Mouse (Mus musculus): ENCODE data around the gene Pcsk6. TPM values are rescaled to one million over a fixed set of nuclear protein-coding genes. Genes with fewer than 3 reads are reported as not detected.

Gene Pcsk6
- polyA plus RNA-seq, 1 experiment from 2014 or later, result 1.0 TPM

- Histone ChIP-seq H3K4me3 (peak within 1 kb of the TSS; percentile 84), H3K36me3 (replicated peaks) (peaks cover 16% of the 10 kb centered on the region), H3K27ac (replicated peaks) (no peak within 1 kb of the TSS; the same call in 1 of the 2 replicates), H3K27me3 (replicated peaks; ENCODE audit: low read depth, poor library complexity, severe bottlenecking) (0 out of 2 replicates have a peak, but pooled peaks cover 5% of the 10 kb centered on the region), H3K9me3 (no peaks in the 10 kb centered on the region), H3K4me1 (peaks cover 15% of the 10 kb centered on the region)
- 82% methylated on average over 1 of the region's 1 CpGs for WGBS
- DNase-seq (ENCODE audit: low spot score), result no peak
Observed at GRCm38 (mm10) chr7:66058703-66059102, 197.2 kb downstream of the Pcsk6 start, which contains the start of gene Snrpa1. Gene Snrpa1, plus strand, starts transcription at chr7:66059003.

GRCm38 (mm10) chr7:66060066-66060956 lies 198.8 kb downstream of the Pcsk6 start:
- Histone ChIP-seq H3K4me1 (peaks cover 15% of the 10 kb centered on the region), H3K27me3 (replicated peaks; ENCODE audit: low read depth, poor library complexity, severe bottlenecking) (0 out of 2 replicates have a peak, but pooled peaks cover 5% of the 10 kb centered on the region), H3K9me3 (no peaks in the 10 kb centered on the region), H3K4me3 (peak overlapping the region; percentile 84), H3K36me3 (replicated peaks) (peaks cover 30% of the 10 kb centered on the region), H3K27ac (replicated peaks) (peak overlapping the region; percentile 88)
- under 1% methylated on average over 64 of the region's 64 CpGs for WGBS
- DNase-seq (ENCODE audit: low spot score), result peak; percentile 93

- peak overlapping the region; percentile 88 for H3K27ac ChIP-seq (replicated peaks)
- peak overlapping the region; percentile 84 for H3K4me3 ChIP-seq
- H3K27me3 ChIP-seq (replicated peaks; ENCODE audit: low read depth, poor library complexity, severe bottlenecking), result 0 out of 2 replicates have a peak, but pooled peaks cover 5% of the 10 kb centered on the region
- DNase-seq (ENCODE audit: low spot score), result no peak
- peaks cover 38% of the 10 kb centered on the region for H3K36me3 ChIP-seq (replicated peaks)
- H3K9me3 ChIP-seq, result no peaks in the 10 kb centered on the region
- WGBS, result 1% methylated on average over 14 of the region's 14 CpGs
- peaks cover 15% of the 10 kb centered on the region for H3K4me1 ChIP-seq
Observed at GRCm38 (mm10) chr7:66061057-66061456, 199.5 kb downstream of the Pcsk6 start.

DNA sequence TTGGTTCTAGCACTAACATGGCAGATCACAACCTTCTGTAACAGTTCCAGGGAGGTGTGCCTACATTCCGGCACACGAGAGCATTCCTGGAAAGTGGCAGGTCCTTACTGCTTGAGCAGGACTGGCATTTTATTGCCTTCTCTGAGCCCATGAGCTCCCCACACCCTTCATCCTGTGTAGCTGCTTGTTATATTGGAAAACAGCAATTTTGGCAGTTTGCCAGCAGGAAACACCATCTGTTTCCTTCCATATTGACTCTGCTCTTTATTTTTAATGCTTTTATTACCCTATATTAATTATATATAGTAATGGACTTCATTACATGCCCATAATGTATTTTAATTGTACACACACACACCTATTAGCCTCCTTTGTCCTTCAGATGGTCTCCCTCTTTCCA lies 214.9 kb downstream of the Pcsk6 start:
- H3K36me3 ChIP-seq (replicated peaks), result peaks cover 65% of the 10 kb centered on the region
- WGBS, result 97% methylated on average over 2 of the region's 2 CpGs
- H3K9me3 ChIP-seq, result no peaks in the 10 kb centered on the region
- H3K27me3 ChIP-seq (replicated peaks; ENCODE audit: low read depth, poor library complexity, severe bottlenecking), result no peaks in the 10 kb centered on the region
- no peak for DNase-seq (ENCODE audit: low spot score)
- H3K27ac ChIP-seq (replicated peaks), result no peak overlapping the region
- peaks cover 17% of the 10 kb centered on the region for H3K4me1 ChIP-seq
- no peak overlapping the region for H3K4me3 ChIP-seq

GRCm38 (mm10) chr7:66079364-66080230 lies 218.1 kb downstream of the Pcsk6 start, which contains the start of gene Selenos:
Gene Selenos, plus strand, starts transcription at chr7:66079649.
- WGBS, result under 1% methylated on average over 65 of the region's 65 CpGs
- H3K4me1 ChIP-seq, result peaks cover 18% of the 10 kb centered on the region
- peak within 1 kb of the TSS; percentile 92 for H3K4me3 ChIP-seq
- DNase-seq (ENCODE audit: low spot score), result peak; percentile 97
- no peaks in the 10 kb centered on the region for H3K9me3 ChIP-seq
- peaks cover 65% of the 10 kb centered on the region for H3K36me3 ChIP-seq (replicated peaks)
- H3K27ac ChIP-seq (replicated peaks), result peak within 1 kb of the TSS; percentile 91
- H3K27me3 ChIP-seq (replicated peaks; ENCODE audit: low read depth, poor library complexity, severe bottlenecking), result no peaks in the 10 kb centered on the region

DNA sequence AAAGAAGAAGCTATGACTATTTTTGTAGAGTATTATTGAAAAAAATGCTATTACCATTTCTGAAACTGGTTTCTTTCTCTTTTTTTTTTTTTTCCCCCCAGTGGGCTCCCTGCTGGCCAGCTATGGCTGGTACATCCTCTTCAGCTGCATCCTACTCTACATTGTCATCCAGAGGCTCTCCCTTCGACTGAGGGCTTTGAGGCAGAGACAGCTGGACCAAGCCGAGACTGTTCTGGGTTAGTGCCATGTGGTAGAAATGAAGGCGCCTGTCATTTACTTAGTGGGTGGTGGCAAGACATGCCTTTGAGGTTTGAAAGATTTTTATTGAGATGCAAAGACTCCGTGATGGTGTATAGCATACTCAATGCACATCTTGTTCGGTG lies 218.7 kb downstream of the Pcsk6 start:
- H3K36me3 ChIP-seq (replicated peaks), result peaks cover 65% of the 10 kb centered on the region
- H3K27ac ChIP-seq (replicated peaks), result peak overlapping the region; percentile 91

GRCm38 (mm10) chr7:66083757-66084156 lies 222.2 kb downstream of the Pcsk6 start:
- Histone ChIP-seq H3K4me1 (peaks cover 17% of the 10 kb centered on the region), H3K27ac (replicated peaks) (no peak overlapping the region), H3K9me3 (no peaks in the 10 kb centered on the region), H3K27me3 (replicated peaks; ENCODE audit: low read depth, poor library complexity, severe bottlenecking) (no peaks in the 10 kb centered on the region), H3K4me3 (no peak overlapping the region), H3K36me3 (replicated peaks) (peaks cover 76% of the 10 kb centered on the region)
- 93% methylated on average over 6 of the region's 6 CpGs for WGBS
- no peak for DNase-seq (ENCODE audit: low spot score)

More for the DNA sequence above, 218.7 kb downstream of the Pcsk6 start:
- Histone ChIP-seq H3K4me1 (peaks cover 18% of the 10 kb centered on the region), H3K4me3 (peak overlapping the region; percentile 92), H3K9me3 (no peaks in the 10 kb centered on the region), H3K27me3 (replicated peaks; ENCODE audit: low read depth, poor library complexity, severe bottlenecking) (no peaks in the 10 kb centered on the region)
- DNase-seq (ENCODE audit: low spot score), result peak; percentile 14
- 46% methylated on average over 5 of the region's 5 CpGs for WGBS

- Histone ChIP-seq H3K36me3 (replicated peaks) (peaks cover 84% of the 10 kb centered on the region), H3K4me1 (peaks cover 14% of the 10 kb centered on the region), H3K9me3 (no peaks in the 10 kb centered on the region), H3K4me3 (no peak overlapping the region), H3K27ac (replicated peaks) (no peak overlapping the region), H3K27me3 (replicated peaks; ENCODE audit: low read depth, poor library complexity, severe bottlenecking) (no peaks in the 10 kb centered on the region)
- 88% methylated on average over 7 of the region's 7 CpGs for WGBS
- no peak for DNase-seq (ENCODE audit: low spot score)
Observed at GRCm38 (mm10) chr7:66084546-66084945, 223.0 kb downstream of the Pcsk6 start.

- DNase-seq (ENCODE audit: low spot score), result no peak
- Histone ChIP-seq H3K27ac (replicated peaks) (no peak overlapping the region), H3K36me3 (replicated peaks) (peaks cover 98% of the 10 kb centered on the region), H3K4me3 (no peak overlapping the region), H3K9me3 (no peaks in the 10 kb centered on the region), H3K4me1 (no peaks in the 10 kb centered on the region), H3K27me3 (replicated peaks; ENCODE audit: low read depth, poor library complexity, severe bottlenecking) (no peaks in the 10 kb centered on the region)
- WGBS, result 89% methylated on average over 4 of the region's 4 CpGs
Observed at GRCm38 (mm10) chr7:66087652-66088051, 226.1 kb downstream of the Pcsk6 start.

- no peak overlapping the region for H3K4me3 ChIP-seq
- H3K27me3 ChIP-seq (replicated peaks; ENCODE audit: low read depth, poor library complexity, severe bottlenecking), result no peaks in the 10 kb centered on the region
- peaks cover 98% of the 10 kb centered on the region for H3K36me3 ChIP-seq (replicated peaks)
- no peak for DNase-seq (ENCODE audit: low spot score)
- H3K4me1 ChIP-seq, result no peaks in the 10 kb centered on the region
- WGBS, result 91% methylated on average over 2 of the region's 2 CpGs
- H3K27ac ChIP-seq (replicated peaks), result no peak overlapping the region
- H3K9me3 ChIP-seq, result no peaks in the 10 kb centered on the region
Observed at GRCm38 (mm10) chr7:66088077-66088476, 226.5 kb downstream of the Pcsk6 start.

GRCm38 (mm10) chr7:66090676-66091190 lies 229.2 kb downstream of the Pcsk6 start:
- Histone ChIP-seq H3K4me3 (no peak overlapping the region), H3K36me3 (replicated peaks) (peaks cover 71% of the 10 kb centered on the region), H3K27ac (replicated peaks) (no peak overlapping the region), H3K9me3 (no peaks in the 10 kb centered on the region), H3K4me1 (no peaks in the 10 kb centered on the region), H3K27me3 (replicated peaks; ENCODE audit: low read depth, poor library complexity, severe bottlenecking) (no peaks in the 10 kb centered on the region)
- no peak for DNase-seq (ENCODE audit: low spot score)
- 78% methylated on average over 11 of the region's 11 CpGs for WGBS

DNA sequence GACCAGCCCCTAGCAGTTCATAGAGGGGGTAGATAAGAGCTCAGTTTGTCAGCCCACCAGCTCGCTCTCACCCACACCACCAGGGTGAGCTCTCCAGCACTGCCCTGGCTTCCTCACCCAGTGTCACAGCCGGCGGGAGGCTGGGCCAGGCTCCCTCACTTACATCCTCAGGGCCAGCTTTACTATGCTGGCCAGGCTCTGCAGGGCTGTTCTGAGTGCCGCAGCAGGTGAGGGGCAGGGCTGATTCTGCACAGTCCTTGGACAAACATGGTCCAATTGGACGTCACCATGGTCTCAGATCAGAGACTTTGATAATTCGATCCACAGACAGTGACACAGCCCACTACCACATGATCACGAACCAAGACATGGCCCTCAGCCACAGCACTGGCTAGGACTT lies 230.0 kb downstream of the Pcsk6 start:
- WGBS, result 84% methylated on average over 7 of the region's 7 CpGs
- Histone ChIP-seq H3K27ac (replicated peaks) (no peak overlapping the region), H3K4me1 (no peaks in the 10 kb centered on the region), H3K36me3 (replicated peaks) (peaks cover 63% of the 10 kb centered on the region), H3K9me3 (no peaks in the 10 kb centered on the region), H3K4me3 (no peak overlapping the region), H3K27me3 (replicated peaks; ENCODE audit: low read depth, poor library complexity, severe bottlenecking) (no peaks in the 10 kb centered on the region)
- DNase-seq (ENCODE audit: low spot score), result no peak
